Mouse (Mus musculus): ENCODE measurements around the gene Rapgef1. TPM values are rescaled to one million over a fixed set of nuclear protein-coding genes. Genes with fewer than 3 reads are reported as not detected.

Gene Rapgef1
- polyA plus RNA-seq, 1 experiment from 2014 or later = 17.3 TPM

DNA sequence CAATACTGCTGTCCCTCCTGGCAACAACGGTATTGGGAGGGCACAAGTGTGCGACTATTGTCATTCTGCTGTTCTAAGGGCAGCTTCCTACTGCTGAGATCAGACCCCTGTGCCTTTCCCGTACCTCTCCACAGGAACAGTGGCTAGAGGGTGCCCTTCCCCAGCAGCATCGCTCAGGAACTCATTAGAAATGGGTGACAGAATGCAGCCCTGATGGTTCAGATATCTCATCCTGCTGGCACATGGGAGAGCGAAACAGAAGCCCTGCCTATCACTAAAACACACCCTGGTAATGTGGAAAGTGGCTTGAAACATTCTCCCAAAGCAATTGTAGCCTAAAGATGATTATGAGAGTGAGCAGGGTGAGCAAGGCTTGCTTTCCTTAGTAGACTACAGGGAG lies 15.0 kb downstream of the Rapgef1 start:
- DNase-seq (ENCODE audit: low spot score) = peak; percentile 31

GRCm38 (mm10) chr2:29635966-29636507 lies 16.5 kb downstream of the Rapgef1 start:
- Histone ChIP-seq H3K4me2 (ENCODE audit: low read length) (no peak overlapping the region), H3K27me3 (replicated peaks; ENCODE audit: control insufficient read depth, insufficient read depth, low read length) (no peaks in the 10 kb centered on the region), H3K27ac (ENCODE audit: low read depth, low read length) (no peak overlapping the region), H3K36me3 (ENCODE audit: control insufficient read depth, insufficient read depth, low read length) (no peaks in the 10 kb centered on the region), H3K9me3 (replicated peaks; ENCODE audit: control insufficient read depth, low read length) (no peaks in the 10 kb centered on the region), H3K9ac (ENCODE audit: low read length) (no peak overlapping the region), H3K4me1 (ENCODE audit: control insufficient read depth, insufficient read depth, low read length) (peaks cover 6% of the 10 kb centered on the region), H3K4me3 (ENCODE audit: low read depth, low read length) (no peak overlapping the region)
- 95% methylated on average over 5 of the region's 5 CpGs for WGBS
- ATAC-seq (no peak), DNase-seq (ENCODE audit: low spot score) (no peak)

More for the DNA sequence above, 15.0 kb downstream of the Rapgef1 start:
- Histone ChIP-seq H3K27ac (ENCODE audit: low read depth, low read length) (no peak overlapping the region), H3K9me3 (replicated peaks; ENCODE audit: control insufficient read depth, low read length) (no peaks in the 10 kb centered on the region), H3K27me3 (replicated peaks; ENCODE audit: control insufficient read depth, insufficient read depth, low read length) (no peaks in the 10 kb centered on the region), H3K4me1 (ENCODE audit: control insufficient read depth, insufficient read depth, low read length) (peaks cover 6% of the 10 kb centered on the region), H3K9ac (ENCODE audit: low read length) (no peak overlapping the region), H3K4me2 (ENCODE audit: low read length) (no peak overlapping the region), H3K4me3 (ENCODE audit: low read depth, low read length) (no peak overlapping the region), H3K36me3 (ENCODE audit: control insufficient read depth, insufficient read depth, low read length) (0 out of 2 replicates have a peak, but pooled peaks cover 4% of the 10 kb centered on the region)
- no peak for ATAC-seq
- WGBS = 74% methylated on average over 5 of the region's 5 CpGs

GRCm38 (mm10) chr2:29637528-29637927 lies 18.0 kb downstream of the Rapgef1 start:
- Histone ChIP-seq H3K4me3 (ENCODE audit: low read depth, low read length) (no peak overlapping the region), H3K4me2 (ENCODE audit: low read length) (no peak overlapping the region), H3K36me3 (ENCODE audit: control insufficient read depth, insufficient read depth, low read length) (no peaks in the 10 kb centered on the region), H3K4me1 (ENCODE audit: control insufficient read depth, insufficient read depth, low read length) (peaks cover 6% of the 10 kb centered on the region), H3K27me3 (replicated peaks; ENCODE audit: control insufficient read depth, insufficient read depth, low read length) (no peaks in the 10 kb centered on the region), H3K9ac (ENCODE audit: low read length) (no peak overlapping the region), H3K27ac (ENCODE audit: low read depth, low read length) (no peak overlapping the region), H3K9me3 (replicated peaks; ENCODE audit: control insufficient read depth, low read length) (no peaks in the 10 kb centered on the region)
- DNase-seq (ENCODE audit: low spot score) (no peak), ATAC-seq (no peak)

GRCm38 (mm10) chr2:29639377-29639776 lies 19.9 kb downstream of the Rapgef1 start:
- H3K36me3 ChIP-seq (ENCODE audit: control insufficient read depth, insufficient read depth, low read length) = no peaks in the 10 kb centered on the region
- 87% methylated on average over 1 of the region's 1 CpGs for WGBS
- no peak for DNase-seq (ENCODE audit: low spot score)
- H3K9me3 ChIP-seq (replicated peaks; ENCODE audit: control insufficient read depth, low read length) = no peaks in the 10 kb centered on the region
- no peak overlapping the region for H3K4me2 ChIP-seq (ENCODE audit: low read length)
- H3K9ac ChIP-seq (ENCODE audit: low read length) = no peak overlapping the region
- H3K4me1 ChIP-seq (ENCODE audit: control insufficient read depth, insufficient read depth, low read length) = no peaks in the 10 kb centered on the region; the same call in 1 of the 2 replicates
- ATAC-seq = no peak
- no peaks in the 10 kb centered on the region for H3K27me3 ChIP-seq (replicated peaks; ENCODE audit: control insufficient read depth, insufficient read depth, low read length)
- no peak overlapping the region for H3K4me3 ChIP-seq (ENCODE audit: low read depth, low read length)
- H3K27ac ChIP-seq (ENCODE audit: low read depth, low read length) = no peak overlapping the region

GRCm38 (mm10) chr2:29639953-29640743 lies 20.6 kb downstream of the Rapgef1 start:
- H3K36me3 ChIP-seq (ENCODE audit: control insufficient read depth, insufficient read depth, low read length) = 0 out of 2 replicates have a peak, but pooled peaks cover 3% of the 10 kb centered on the region
- H3K4me1 ChIP-seq (ENCODE audit: control insufficient read depth, insufficient read depth, low read length) = no peaks in the 10 kb centered on the region; the same call in 1 of the 2 replicates
- H3K4me2 ChIP-seq (ENCODE audit: low read length) = no peak overlapping the region
- H3K27ac ChIP-seq (ENCODE audit: low read depth, low read length) = no peak overlapping the region
- no peak for ATAC-seq
- H3K9ac ChIP-seq (ENCODE audit: low read length) = no peak overlapping the region
- WGBS = 90% methylated on average over 5 of the region's 5 CpGs
- no peaks in the 10 kb centered on the region for H3K9me3 ChIP-seq (replicated peaks; ENCODE audit: control insufficient read depth, low read length)
- no peaks in the 10 kb centered on the region for H3K27me3 ChIP-seq (replicated peaks; ENCODE audit: control insufficient read depth, insufficient read depth, low read length)
- no peak overlapping the region for H3K4me3 ChIP-seq (ENCODE audit: low read depth, low read length)
- DNase-seq (ENCODE audit: low spot score) = no peak

GRCm38 (mm10) chr2:29641707-29642106 lies 22.2 kb downstream of the Rapgef1 start:
- Histone ChIP-seq H3K27ac (ENCODE audit: low read depth, low read length) (no peak overlapping the region), H3K36me3 (ENCODE audit: control insufficient read depth, insufficient read depth, low read length) (0 out of 2 replicates have a peak, but pooled peaks cover 3% of the 10 kb centered on the region), H3K4me2 (ENCODE audit: low read length) (no peak overlapping the region), H3K9me3 (replicated peaks; ENCODE audit: control insufficient read depth, low read length) (no peaks in the 10 kb centered on the region), H3K4me1 (ENCODE audit: control insufficient read depth, insufficient read depth, low read length) (peaks cover 2% of the 10 kb centered on the region), H3K27me3 (replicated peaks; ENCODE audit: control insufficient read depth, insufficient read depth, low read length) (no peaks in the 10 kb centered on the region), H3K9ac (ENCODE audit: low read length) (no peak overlapping the region), H3K4me3 (ENCODE audit: low read depth, low read length) (no peak overlapping the region)
- no peak for DNase-seq (ENCODE audit: low spot score)
- ATAC-seq = no peak
- WGBS = 89% methylated on average over 3 of the region's 3 CpGs

- no peaks in the 10 kb centered on the region for H3K27me3 ChIP-seq (replicated peaks; ENCODE audit: control insufficient read depth, insufficient read depth, low read length)
- no peak overlapping the region for H3K4me3 ChIP-seq (ENCODE audit: low read depth, low read length)
- H3K9me3 ChIP-seq (replicated peaks; ENCODE audit: control insufficient read depth, low read length) = no peaks in the 10 kb centered on the region
- peaks cover 5% of the 10 kb centered on the region for H3K4me1 ChIP-seq (ENCODE audit: control insufficient read depth, insufficient read depth, low read length)
- WGBS = 37% methylated on average over 4 of the region's 4 CpGs
- ATAC-seq = no peak
- H3K36me3 ChIP-seq (ENCODE audit: control insufficient read depth, insufficient read depth, low read length) = 0 out of 2 replicates have a peak, but pooled peaks cover 3% of the 10 kb centered on the region
- H3K4me2 ChIP-seq (ENCODE audit: low read length) = no peak overlapping the region
- DNase-seq (ENCODE audit: low spot score) = peak; percentile 22
- H3K27ac ChIP-seq (ENCODE audit: low read depth, low read length) = no peak overlapping the region
- no peak overlapping the region for H3K9ac ChIP-seq (ENCODE audit: low read length)
Measured at GRCm38 (mm10) chr2:29643418-29643817, 23.9 kb downstream of the Rapgef1 start.

DNA sequence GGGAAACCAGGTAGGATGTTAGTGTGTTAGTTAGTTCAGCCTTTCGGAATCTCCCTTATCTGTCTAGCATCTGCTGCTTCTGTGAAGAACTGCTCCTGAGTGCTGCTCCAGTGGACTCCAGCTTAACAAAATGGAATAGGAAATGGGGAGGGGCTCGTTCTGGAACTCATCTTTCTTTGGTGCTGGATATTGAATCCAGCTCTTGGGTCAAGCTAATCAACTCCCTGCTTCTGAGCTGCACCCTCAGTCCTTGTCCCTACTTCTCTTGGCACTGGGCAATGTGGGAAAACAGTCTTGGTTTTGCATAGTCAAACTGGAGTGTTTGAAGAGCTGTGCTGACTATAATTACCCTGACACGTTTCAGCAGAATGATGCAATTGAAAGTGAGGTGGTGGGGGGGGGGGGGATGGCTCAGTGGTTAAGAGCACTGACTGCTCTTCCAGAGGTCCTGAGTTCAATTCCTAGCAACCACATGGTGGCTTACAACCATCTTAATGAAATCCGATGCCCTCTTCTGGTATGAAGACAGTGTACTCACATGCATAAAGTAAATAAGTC lies 25.6 kb downstream of the Rapgef1 start:
- no peak for DNase-seq (ENCODE audit: low spot score)
- no peaks in the 10 kb centered on the region for H3K27me3 ChIP-seq (replicated peaks; ENCODE audit: control insufficient read depth, insufficient read depth, low read length)
- WGBS = 73% methylated on average over 4 of the region's 4 CpGs

GRCm38 (mm10) chr2:29646613-29647012 lies 27.1 kb downstream of the Rapgef1 start:
- 0 out of 2 replicates have a peak, but pooled peaks cover 3% of the 10 kb centered on the region for H3K36me3 ChIP-seq (ENCODE audit: control insufficient read depth, insufficient read depth, low read length)
- no peaks in the 10 kb centered on the region for H3K27me3 ChIP-seq (replicated peaks; ENCODE audit: control insufficient read depth, insufficient read depth, low read length)
- WGBS = 78% methylated on average over 3 of the region's 3 CpGs
- H3K4me2 ChIP-seq (ENCODE audit: low read length) = no peak overlapping the region
- H3K9ac ChIP-seq (ENCODE audit: low read length) = no peak overlapping the region
- H3K9me3 ChIP-seq (replicated peaks; ENCODE audit: control insufficient read depth, low read length) = no peaks in the 10 kb centered on the region
- H3K4me3 ChIP-seq (ENCODE audit: low read depth, low read length) = no peak overlapping the region
- H3K4me1 ChIP-seq (ENCODE audit: control insufficient read depth, insufficient read depth, low read length) = peaks cover 5% of the 10 kb centered on the region
- DNase-seq (ENCODE audit: low spot score) = peak; percentile 21
- no peak overlapping the region for H3K27ac ChIP-seq (ENCODE audit: low read depth, low read length)
- ATAC-seq = peak; percentile 29; the same call in 1 of the 2 replicates

More for the DNA sequence above, 25.6 kb downstream of the Rapgef1 start:
- peaks cover 5% of the 10 kb centered on the region for H3K4me1 ChIP-seq (ENCODE audit: control insufficient read depth, insufficient read depth, low read length)
- H3K4me2 ChIP-seq (ENCODE audit: low read length) = no peak overlapping the region
- H3K4me3 ChIP-seq (ENCODE audit: low read depth, low read length) = no peak overlapping the region
- H3K9me3 ChIP-seq (replicated peaks; ENCODE audit: control insufficient read depth, low read length) = no peaks in the 10 kb centered on the region
- no peak for ATAC-seq
- 0 out of 2 replicates have a peak, but pooled peaks cover 3% of the 10 kb centered on the region for H3K36me3 ChIP-seq (ENCODE audit: control insufficient read depth, insufficient read depth, low read length)
- H3K9ac ChIP-seq (ENCODE audit: low read length) = no peak overlapping the region
- H3K27ac ChIP-seq (ENCODE audit: low read depth, low read length) = no peak overlapping the region

Data from forebrain, embryonic 14.5 days (tissue).